Mouse (Mus musculus) lung, embryonic 16.5 days (tissue): ENCODE measurements at regions not wholly inside any gene's neighbourhood (a gene's known extent, or its start where the extent isn't known, plus 50 kb on each side); places are given as distances from the start of the nearest gene placed in this dataset.

Experiments used
- ATAC-seq: fragments of 200-750 bp; cut with Nextera tagmentation; 2 replicates; pipeline ENCODE4 v1.8.0; 2017; ENCODE audit warnings: low read depth, mild to moderate bottlenecking, moderate library complexity
- H3K27ac ChIP-seq: fragments of 300-500 bp; sonication (generic); 2 replicates; pipeline ENCODE4 v1.5.1; 2014; ENCODE audit warnings: mild to moderate bottlenecking, control low read depth, low read length
- H3K27me3 ChIP-seq: fragments of 300-500 bp; sonication (generic); 2 replicates; pipeline ENCODE4 v1.6.1; 2014; ENCODE audit warnings: low read depth, low read length, mixed read lengths; ENCODE audit not compliant: control insufficient read depth, insufficient read depth
- H3K36me3 ChIP-seq: fragments of 300-500 bp; sonication (generic); 2 replicates; pipeline ENCODE4 v1.6.1; 2014; ENCODE audit warnings: low read length; ENCODE audit not compliant: control insufficient read depth, insufficient read depth
- H3K4me1 ChIP-seq: fragments of 300-500 bp; sonication (generic); replicated peaks from 2 replicates; pipeline ENCODE4 v1.6.1; 2014; ENCODE audit warnings: low read length, mixed read lengths; ENCODE audit not compliant: control insufficient read depth, insufficient read depth
- H3K4me2 ChIP-seq: fragments of 300-500 bp; sonication (generic); 2 replicates; pipeline ENCODE4 v1.6.1; 2014; ENCODE audit warnings: low read depth, low read length, control low read depth
- H3K4me3 ChIP-seq: fragments of 300-500 bp; sonication (generic); 2 replicates; pipeline ENCODE4 v1.5.1; 2014; ENCODE audit warnings: mild to moderate bottlenecking, low read length, control low read depth
- H3K9ac ChIP-seq: fragments of 300-500 bp; sonication (generic); 2 replicates; pipeline ENCODE4 v1.6.1; 2014; ENCODE audit warnings: low read length, control low read depth
- H3K9me3 ChIP-seq: fragments of 300-500 bp; sonication (generic); 2 replicates; pipeline ENCODE4 v1.6.1; 2016; ENCODE audit warnings: low read length; ENCODE audit not compliant: control insufficient read depth
- WGBS: fragments of 180-500 bp; shearing (Covaris S2); extraction: QIAGEN DNeasy Blood & Tissue Kit; methylation state at CpG from one replicate; pipeline ENCODE4 v1.1.7; 2014; 5-methylcytosine and 5-hydroxymethylcytosine counted together

DNA sequence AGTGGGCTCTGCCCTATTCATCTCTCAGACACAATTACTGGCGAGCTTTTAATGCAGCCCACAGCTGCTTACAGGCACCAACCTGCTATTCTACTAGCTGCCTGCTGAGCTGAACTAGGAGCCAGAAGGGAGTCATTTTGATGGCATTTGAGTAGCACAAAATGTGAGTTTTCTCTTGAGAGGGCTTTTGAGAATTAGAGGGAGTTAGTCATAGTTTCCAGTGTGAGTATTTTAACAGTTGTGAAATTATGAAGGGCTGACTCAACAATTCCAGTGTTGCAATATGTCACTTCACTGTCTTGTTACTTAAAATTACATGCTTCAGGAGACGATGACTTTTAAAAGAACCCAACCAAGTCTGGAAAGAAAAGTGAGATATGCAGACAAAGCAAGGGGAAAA is 54.4 kb upstream of the Ly86 start:
- WGBS = 48% methylated on average over 2 of the region's 2 CpGs
- ATAC-seq = no peak
- Histone ChIP-seq H3K4me3 (no peak overlapping the region), H3K27me3 (no peaks in the 10 kb centered on the region), H3K9ac (no peak overlapping the region), H3K9me3 (no peaks in the 10 kb centered on the region; the same call in 1 of the 2 replicates), H3K4me2 (no peak overlapping the region), H3K4me1 (no peaks in the 10 kb centered on the region), H3K36me3 (no peaks in the 10 kb centered on the region), H3K27ac (no peak overlapping the region)

DNA sequence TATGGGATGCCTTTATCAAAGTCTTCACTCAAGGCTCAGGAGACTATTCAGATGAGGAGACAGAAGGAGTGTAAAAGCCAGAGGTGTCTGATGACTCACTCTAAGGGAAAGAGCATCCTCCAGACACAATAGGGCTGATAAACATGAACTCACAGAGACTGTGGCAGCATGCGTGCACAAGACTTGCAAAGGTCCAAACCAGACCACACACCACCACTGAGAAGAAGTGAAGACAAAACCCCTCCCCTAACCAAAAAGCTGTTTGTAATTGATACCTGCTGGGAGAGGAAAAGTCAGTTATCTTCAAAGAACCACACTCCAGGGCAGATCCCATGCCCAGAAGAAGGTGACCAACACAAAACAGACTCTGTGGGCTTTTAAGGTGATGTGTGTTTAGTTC is 56.0 kb upstream of the Ly86 start:
- Histone ChIP-seq H3K9ac (no peak overlapping the region), H3K4me1 (no peaks in the 10 kb centered on the region), H3K27ac (no peak overlapping the region), H3K4me3 (no peak overlapping the region), H3K4me2 (no peak overlapping the region), H3K9me3 (no peaks in the 10 kb centered on the region; the same call in 1 of the 2 replicates), H3K27me3 (no peaks in the 10 kb centered on the region), H3K36me3 (no peaks in the 10 kb centered on the region)
- WGBS = 39% methylated on average over 1 of the region's 1 CpGs
- no peak for ATAC-seq

DNA sequence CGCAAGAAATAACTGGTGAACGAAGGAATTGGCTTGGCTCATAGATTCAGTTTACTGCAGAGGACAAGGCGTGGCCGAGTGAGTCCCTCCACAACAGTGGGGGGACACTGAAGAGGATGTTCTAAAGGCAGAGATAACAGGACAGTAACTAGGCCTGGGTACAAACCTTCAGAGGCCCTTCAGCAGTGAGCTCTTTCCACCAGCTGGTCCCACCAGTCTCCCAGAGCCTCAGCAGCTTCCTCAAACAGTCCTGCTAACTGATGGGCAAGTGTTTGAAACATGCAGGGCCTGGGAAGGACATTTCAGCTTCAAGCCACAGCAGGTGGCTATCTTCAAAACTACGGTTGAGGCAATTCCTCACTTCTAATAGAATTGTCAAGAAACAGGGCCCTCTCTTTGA is 62.5 kb upstream of the Ly86 start:
- ATAC-seq = no peak
- Histone ChIP-seq H3K4me1 (no peaks in the 10 kb centered on the region), H3K36me3 (no peaks in the 10 kb centered on the region), H3K27me3 (no peaks in the 10 kb centered on the region), H3K4me2 (no peak overlapping the region), H3K9me3 (0 out of 2 replicates have a peak, but pooled peaks cover 2% of the 10 kb centered on the region), H3K9ac (no peak overlapping the region), H3K4me3 (no peak overlapping the region), H3K27ac (no peak overlapping the region)
- WGBS = 68% methylated on average over 5 of the region's 5 CpGs

DNA sequence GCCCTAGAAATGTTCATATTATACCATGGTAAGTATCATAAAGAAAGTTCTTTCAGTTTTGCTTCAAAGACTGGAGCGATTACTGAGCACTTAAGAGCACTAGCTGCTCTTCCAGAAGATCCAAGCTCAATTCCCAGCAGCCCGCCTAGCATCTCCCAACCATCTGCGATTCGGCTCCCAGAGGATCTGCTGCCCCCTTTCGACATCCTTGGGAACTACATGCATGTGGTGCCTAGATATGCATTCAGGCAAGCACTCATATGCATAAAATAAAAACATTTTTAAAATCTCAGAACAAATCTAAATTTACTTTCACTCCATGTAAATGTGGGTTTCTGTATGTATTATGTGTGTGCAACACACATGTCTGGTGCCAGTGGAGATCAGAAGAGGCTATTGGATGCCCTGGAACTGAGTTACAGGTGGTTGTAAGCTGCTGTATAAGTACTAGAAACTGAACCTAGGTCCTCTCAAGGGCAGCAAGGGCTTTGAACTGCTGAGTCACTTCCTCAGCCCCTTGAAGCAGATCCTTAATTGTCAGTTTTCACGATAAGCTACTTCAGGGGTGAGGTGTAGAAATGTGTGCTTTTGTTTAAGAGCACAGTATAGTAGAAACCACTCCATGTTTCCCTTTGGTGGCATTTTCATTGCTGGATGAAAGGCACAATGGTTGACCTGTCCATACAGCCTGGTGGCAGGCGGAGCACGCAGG is 65.8 kb upstream of the Ly86 start:
- no peak overlapping the region for H3K9ac ChIP-seq
- no peak overlapping the region for H3K4me3 ChIP-seq
- H3K36me3 ChIP-seq = no peaks in the 10 kb centered on the region
- H3K4me1 ChIP-seq = no peaks in the 10 kb centered on the region
- ATAC-seq = no peak
- H3K27ac ChIP-seq = no peak overlapping the region
- WGBS = 83% methylated on average over 8 of the region's 8 CpGs
- H3K9me3 ChIP-seq = 0 out of 2 replicates have a peak, but pooled peaks cover 2% of the 10 kb centered on the region
- H3K4me2 ChIP-seq = no peak overlapping the region
- no peaks in the 10 kb centered on the region for H3K27me3 ChIP-seq

DNA sequence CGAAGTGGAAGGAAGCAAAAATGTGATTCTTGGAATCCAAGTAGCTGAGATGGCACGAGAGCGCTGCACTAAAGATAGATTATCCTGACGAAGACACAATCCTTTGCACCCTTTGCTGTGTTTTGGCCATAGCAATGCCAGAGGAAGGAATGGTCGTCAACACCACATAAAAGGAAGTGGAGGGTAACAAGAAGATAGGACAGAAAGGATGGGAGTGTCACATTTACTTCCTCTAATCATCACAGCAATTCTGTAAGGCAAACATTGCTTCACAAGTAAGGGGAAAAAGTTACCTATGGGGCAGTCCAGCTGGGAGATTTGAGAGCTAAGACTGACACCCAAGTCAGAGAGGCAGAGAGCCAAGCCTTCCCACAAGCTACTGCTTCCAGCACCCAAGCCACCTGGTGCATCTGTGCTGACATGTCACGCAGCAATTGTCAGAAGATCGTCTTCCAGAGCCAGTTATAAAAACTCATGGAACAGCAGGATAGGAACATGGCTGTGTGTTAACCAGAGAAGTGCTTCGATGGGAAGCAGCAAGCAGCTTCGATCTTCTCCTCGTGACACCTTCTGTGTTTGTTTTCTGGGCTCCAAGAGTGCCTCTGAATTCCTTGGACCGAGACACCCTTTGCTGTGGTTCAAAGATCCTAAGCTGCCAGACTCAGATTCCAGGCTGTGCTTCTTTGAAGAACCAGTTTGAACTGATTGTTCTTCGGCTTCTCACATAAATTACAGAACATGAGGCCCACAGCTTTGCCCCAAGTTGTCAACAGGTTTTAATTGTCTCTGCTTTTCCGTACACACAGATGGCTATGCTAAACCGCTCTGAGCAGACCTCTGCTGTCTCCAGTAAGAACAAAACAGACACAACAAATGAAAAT is 95.2 kb upstream of the Ly86 start:
- Histone ChIP-seq H3K4me3 (no peak overlapping the region), H3K27me3 (no peaks in the 10 kb centered on the region), H3K9me3 (no peaks in the 10 kb centered on the region), H3K27ac (no peak overlapping the region), H3K36me3 (no peaks in the 10 kb centered on the region), H3K4me2 (no peak overlapping the region), H3K9ac (no peak overlapping the region), H3K4me1 (no peaks in the 10 kb centered on the region)
- no peak for ATAC-seq
- 53% methylated on average over 14 of the region's 14 CpGs for WGBS

DNA sequence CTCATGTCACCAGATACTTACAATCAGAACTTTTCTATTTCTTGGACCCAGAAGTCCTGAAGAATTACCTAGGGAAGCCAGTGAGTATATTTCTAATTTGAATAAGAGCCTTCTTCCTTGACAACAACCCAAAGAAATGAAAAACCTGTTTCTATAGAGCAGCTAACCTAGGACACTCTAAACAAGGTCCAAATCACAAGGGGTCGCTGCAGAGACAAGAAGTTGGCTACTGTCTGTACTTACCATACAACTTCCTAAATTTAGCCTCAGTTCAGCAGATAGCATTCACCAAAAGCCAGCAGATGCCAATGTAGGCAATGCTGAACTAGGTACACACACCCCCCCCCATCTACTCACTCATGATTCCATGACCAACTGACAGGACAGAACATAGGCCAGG is 96.3 kb upstream of the Ly86 start:
- no peak for ATAC-seq
- H3K9ac ChIP-seq = no peak overlapping the region
- H3K36me3 ChIP-seq = no peaks in the 10 kb centered on the region
- H3K4me3 ChIP-seq = no peak overlapping the region
- no peaks in the 10 kb centered on the region for H3K27me3 ChIP-seq
- WGBS = 68% methylated on average over 1 of the region's 1 CpGs
- H3K9me3 ChIP-seq = no peaks in the 10 kb centered on the region
- H3K27ac ChIP-seq = no peak overlapping the region
- H3K4me2 ChIP-seq = no peak overlapping the region
- H3K4me1 ChIP-seq = no peaks in the 10 kb centered on the region

DNA sequence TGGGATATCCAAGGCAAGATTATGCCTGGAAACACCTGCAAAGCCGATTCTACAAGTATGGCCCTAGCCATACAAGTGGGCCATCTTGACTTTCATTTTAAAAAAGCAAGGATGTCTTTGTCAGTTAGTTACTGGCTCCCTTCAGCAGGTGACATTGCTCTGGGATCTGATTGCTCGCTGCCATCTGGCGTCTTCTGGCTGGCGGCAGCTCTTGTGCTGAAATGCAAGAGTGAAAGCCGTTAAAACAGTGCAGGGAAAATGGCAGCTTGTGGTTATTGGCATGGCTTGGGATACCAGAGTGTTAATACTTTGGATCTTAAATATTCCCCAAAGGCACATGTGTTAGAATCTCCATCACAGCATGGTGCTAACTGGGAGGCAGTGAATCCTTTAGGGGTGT is 105.0 kb upstream of the Ly86 start:
- Histone ChIP-seq H3K27me3 (no peaks in the 10 kb centered on the region), H3K4me1 (no peaks in the 10 kb centered on the region), H3K27ac (no peak overlapping the region), H3K9ac (no peak overlapping the region), H3K4me2 (no peak overlapping the region), H3K36me3 (no peaks in the 10 kb centered on the region), H3K4me3 (no peak overlapping the region), H3K9me3 (no peaks in the 10 kb centered on the region)
- no peak for ATAC-seq
- WGBS = 87% methylated on average over 5 of the region's 5 CpGs

DNA sequence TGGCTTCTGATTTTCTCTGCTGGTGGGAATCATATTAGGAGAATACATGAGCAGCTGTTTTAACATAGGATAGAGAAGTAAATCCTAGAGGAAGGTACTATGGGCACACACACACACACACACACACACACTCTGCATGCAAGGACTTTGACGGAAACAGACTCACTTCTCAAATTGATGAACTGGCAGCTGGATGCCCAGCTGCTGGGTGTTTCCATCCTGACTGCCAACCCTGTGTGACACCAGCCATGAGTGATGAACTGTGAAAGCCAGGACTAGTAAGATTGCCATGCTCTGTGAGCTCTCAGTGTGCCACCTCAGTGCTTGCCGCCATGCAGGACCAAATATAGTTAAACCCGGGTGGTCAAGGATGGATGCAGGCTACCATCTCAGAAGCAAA is 107.7 kb upstream of the Ly86 start:
- H3K9ac ChIP-seq = no peak overlapping the region
- no peak overlapping the region for H3K4me2 ChIP-seq
- no peak for ATAC-seq
- H3K4me1 ChIP-seq = no peaks in the 10 kb centered on the region
- WGBS = 75% methylated on average over 3 of the region's 3 CpGs
- no peak overlapping the region for H3K27ac ChIP-seq
- no peaks in the 10 kb centered on the region for H3K36me3 ChIP-seq
- no peaks in the 10 kb centered on the region for H3K27me3 ChIP-seq
- H3K4me3 ChIP-seq = no peak overlapping the region
- H3K9me3 ChIP-seq = no peaks in the 10 kb centered on the region

DNA sequence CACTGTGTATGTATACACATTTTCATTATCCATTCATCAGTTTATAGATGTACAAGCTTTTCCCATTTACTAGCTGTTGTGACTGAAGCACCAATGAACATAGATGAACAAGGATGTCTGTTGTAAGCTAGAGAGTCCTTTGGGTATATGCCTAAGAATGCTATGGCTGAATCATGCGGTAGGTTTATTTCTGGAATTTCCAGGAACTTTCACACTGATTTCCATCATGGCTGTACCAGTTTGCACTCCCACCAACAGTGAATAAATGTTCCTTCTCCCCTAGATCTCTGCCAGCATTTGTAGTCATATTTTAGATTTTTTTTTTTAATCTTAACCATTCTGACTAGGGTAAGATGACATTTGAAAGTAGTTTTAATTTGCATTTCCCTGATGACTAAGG is 119.2 kb upstream of the Ly86 start:
- no peak overlapping the region for H3K4me3 ChIP-seq
- H3K9me3 ChIP-seq = no peaks in the 10 kb centered on the region
- H3K9ac ChIP-seq = no peak overlapping the region
- H3K4me2 ChIP-seq = no peak overlapping the region
- no peak overlapping the region for H3K27ac ChIP-seq
- H3K4me1 ChIP-seq = no peaks in the 10 kb centered on the region
- no peaks in the 10 kb centered on the region for H3K27me3 ChIP-seq
- no peak for ATAC-seq
- WGBS = 92% methylated on average over 1 of the region's 1 CpGs
- H3K36me3 ChIP-seq = no peaks in the 10 kb centered on the region
